Mouse (Mus musculus) MN1 (cell line): ENCODE results near the gene Alg9.

Experiments used
- DNase-seq: peaks from one replicate; pipeline ENCODE4 v3.0.0-alpha.2; 2016; ENCODE audit warnings: low spot score

The Alg9 gene

DNA sequence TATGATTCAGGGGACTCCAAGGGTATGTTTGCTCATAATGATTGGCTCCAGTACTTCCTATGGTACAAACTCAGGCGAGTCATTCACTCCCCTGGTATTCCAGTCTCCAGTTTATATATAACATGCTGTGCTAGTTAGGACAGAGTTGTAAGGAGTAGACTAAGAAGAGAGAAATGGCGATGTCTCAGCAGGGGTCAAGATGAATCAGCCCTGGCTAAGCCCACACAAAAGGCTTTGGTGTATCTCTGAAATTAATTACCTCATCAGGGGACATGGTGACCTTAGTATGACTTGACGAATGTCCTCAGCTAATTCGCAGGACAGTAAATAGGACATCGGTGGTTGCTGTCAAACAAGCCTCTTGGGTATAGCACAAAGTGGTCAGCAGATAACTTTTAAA lies 18.1 kb upstream of the Alg9 start:
- no peak for DNase-seq

DNA sequence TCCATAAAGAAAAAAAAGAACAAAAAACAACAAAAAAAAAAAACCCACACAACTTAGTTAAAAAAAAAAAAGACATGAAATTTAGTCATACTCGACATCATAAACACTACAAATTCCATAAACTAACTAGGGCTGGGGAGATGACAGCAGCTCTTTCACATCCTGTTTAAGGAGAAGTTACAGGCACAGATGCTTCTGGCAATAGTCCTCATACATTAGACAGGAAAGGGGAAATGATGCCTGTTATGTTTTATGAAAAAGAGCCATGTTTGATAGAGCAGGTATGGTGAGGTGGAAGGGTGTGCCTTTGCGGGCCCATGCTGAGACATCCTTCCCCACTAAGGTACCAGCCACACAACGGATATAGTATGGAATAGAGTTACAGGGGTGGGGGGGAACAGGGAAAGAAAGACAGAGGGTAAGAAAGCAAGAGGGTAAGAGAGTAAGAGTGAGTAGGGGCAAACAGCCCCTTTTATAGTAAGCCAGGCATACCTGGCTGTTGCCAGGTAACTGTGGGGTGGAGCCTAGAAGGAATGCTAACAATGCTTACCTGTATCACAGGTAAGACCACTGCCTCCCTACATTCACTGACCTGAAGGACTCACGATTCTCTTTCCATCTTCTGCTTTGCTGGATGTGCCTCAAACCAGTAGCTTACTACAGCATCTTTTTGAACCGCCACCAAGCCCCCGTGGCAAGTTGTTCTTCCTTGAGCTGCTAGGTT lies 13.1 kb upstream of the Alg9 start:
- no peak for DNase-seq

DNA sequence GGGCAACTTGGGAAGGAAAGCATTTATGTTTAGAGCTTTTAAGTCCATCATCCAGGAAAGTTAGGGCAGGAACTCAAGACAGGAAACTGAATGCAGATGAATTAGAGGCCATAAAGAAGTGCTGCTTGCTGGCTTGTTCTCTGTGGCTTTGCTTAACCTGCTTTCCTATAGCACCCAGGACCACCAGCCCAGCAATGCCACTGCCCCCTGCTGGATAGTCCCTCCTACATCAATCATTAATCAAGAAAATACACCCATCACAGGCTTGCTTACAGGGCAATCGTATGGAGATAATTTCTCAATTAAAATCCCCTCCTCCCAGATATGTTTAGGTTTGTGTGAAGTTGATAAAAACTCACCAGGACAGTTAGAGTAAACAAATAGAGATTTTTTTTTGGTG lies 11.5 kb upstream of the Alg9 start:
- peak; percentile 51 for DNase-seq

DNA sequence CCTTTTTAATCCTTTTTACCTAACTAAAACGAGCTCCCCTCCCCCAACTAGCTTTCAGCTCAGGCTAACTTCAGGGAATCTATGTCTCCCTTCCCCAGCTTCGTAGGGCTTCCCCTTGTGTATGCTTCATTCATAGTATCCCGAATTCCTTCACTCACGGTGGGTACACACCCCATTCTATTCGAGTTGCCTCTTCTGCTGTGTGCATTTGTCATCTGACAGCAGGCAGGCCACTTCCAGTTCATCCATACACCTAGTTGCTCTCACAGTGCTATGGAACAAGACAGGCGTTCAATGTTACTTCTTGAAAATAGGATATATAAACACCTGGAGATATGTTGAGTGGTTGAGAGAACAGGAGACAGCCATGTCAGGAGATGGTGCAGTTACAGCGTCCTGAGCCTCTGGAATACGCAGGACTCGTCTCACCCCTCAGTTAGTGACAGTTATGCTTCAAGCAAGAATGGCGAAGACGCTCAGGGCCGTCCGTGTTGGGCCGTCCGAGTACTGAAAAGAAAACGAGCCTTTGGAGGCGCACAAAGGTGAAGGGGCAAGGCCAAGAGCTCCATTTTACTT lies 7.2 kb upstream of the Alg9 start:
- DNase-seq, result no peak

DNA sequence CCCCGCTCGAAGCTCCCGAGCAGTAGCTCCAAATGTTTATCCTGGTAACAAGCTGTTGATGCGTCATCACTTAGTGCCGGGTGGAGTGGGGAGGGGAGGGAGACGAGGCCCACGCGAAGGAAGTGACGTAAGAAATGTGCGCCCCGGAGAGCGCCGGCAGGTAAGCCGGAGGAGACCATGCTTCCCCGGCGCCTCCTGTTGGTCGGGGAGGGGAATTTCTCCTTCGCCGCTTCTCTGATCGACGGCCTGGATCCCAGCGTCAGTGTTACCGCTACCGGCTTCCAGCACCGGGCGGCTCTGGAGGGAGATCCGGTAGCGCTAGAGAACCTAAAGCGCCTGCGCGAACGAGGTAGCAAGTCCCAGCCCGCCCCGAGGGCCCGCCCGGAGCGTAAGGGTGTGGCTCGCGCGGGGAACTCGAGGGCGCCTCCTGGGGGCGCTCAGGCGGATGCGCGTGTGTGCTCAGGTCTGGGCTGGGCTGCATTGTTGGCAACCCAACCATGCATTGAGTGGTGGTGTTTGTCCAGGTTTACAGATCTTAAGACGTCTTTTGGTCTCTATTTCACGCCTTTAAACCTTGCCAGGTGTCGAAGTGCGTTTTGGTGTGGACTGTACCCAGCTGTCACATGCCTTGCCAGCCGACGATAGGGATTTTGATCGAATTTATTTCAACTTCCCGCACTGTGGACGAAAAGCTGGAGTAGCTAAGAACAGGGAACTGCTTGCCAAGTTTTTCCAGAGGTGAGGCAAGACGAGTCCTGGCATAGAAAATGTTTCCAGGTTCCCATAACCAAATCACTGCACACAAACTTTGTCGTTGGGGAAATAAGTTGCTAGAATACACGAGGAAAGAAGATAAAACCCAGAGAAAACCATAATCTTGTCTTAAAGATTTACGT lies 6.5 kb upstream of the Alg9 start, which contains the start of gene Fdxacb1:
Fdxacb1 (plus strand) TSS at position 130 of the 896 bp plus-strand sequence.
- peak; percentile 97 for DNase-seq

DNA sequence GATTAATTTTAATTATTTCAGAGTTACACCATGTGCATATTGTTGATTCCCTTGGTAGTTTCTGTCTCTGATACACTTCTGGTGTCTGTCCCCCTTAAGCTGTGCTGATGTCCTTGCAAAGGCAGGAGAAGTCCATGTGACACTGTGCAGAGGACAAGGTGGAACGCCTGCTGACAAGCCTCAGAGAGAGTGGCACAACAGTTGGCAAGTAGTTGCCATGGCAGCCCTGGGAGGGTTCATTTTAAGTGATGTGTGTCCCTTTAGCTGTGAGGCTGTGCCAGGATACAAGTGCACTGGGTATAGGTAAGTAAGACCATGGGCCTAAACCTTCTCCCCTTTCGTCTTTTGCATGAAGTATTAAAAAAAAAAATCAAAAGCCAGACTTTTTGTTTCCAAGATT lies 4.8 kb upstream of the Alg9 start:
- DNase-seq, result no peak

DNA sequence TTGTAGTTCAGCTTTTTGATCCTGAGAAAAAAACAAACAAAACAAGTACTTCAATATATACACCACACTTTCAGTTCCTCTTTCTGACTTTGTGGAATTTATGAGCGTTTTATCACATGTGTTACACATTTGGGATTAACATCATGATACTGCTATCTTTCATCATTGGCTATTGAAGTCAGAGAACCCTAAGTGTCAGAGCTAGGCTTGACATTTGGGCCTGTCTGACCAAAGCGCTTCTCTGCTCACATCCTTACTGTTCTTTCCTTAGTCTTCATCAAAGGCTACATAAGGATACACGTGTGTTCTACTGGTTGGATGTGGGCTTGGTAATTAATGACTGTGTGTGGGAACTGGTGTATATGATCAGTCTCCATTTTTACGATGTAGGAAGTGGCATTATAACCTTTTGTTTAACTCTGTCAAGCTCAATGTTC lies 775 bp upstream of the Alg9 start:
- no peak for DNase-seq

DNA sequence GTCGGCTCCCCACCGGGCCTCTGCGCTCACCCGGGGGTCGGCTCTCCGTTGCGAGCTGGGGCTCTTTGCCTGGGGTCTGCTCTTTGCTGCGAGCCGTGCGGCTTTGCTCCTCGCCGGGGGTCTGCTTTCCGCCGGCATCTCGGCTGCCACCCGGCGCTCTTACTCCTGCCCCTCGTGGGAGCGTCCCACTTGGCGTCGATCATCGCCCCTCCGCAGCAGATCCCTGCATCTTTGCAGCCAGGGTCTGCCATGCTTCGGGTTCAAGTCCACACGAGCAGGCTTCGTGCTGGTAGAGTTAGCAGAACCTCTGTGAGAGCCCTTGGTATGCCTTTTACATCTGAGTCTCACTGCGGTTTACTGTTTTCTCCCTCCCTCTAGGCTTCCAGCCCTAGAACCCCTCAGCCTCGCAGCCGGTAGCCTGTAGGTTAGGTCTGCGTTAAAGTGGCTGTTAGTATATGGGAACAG lies 875 bp downstream of the Alg9 start:
- no peak for DNase-seq

DNA sequence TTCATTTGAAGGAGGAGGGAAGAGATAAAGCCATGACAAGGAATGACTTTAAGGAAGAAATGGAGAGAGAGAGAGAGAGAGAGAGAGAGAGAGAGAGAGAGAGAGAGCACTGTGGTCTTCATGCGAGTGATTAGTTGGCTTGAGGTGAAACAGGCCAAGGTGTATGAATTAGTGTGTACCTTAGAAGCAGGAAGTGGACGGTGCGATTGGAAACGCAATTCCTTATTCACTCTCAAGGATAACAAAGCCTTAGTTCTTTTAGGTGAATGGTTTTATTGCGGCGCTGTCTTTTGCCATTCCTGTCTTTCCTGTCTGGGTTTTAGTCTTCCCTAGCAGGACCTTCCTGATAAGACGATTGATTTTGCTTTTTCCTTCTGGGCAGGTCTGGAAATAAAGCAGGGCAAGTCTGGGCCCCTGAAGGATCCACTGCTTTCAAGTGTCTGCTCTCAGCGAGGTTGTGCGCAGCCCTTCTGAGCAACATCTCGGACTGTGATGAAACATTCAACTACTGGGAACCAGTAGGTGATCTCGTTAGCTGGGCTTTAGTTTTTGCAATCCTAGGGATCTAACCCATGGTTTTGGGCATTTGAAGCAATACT lies 1.4 kb downstream of the Alg9 start:
- DNase-seq, result no peak

DNA sequence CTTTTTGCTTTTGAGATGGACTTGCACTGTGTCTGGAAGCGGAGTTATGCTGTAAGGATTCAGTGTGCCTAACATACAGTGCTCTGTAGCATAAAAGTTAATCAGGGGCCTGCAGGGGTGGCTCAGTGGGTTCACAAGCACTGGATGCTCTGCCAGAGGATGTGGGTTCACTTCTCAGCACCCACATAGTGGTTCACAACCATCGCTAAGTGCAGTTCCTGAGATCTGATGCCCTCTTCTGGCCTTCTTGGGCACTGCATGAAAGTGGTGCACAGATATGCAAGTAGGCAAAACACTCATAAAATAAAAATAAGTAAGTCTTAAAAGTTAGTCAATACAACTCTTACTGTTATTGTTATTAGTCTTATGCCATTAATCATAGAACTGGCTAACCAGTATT lies 7.3 kb downstream of the Alg9 start:
- no peak for DNase-seq

DNA sequence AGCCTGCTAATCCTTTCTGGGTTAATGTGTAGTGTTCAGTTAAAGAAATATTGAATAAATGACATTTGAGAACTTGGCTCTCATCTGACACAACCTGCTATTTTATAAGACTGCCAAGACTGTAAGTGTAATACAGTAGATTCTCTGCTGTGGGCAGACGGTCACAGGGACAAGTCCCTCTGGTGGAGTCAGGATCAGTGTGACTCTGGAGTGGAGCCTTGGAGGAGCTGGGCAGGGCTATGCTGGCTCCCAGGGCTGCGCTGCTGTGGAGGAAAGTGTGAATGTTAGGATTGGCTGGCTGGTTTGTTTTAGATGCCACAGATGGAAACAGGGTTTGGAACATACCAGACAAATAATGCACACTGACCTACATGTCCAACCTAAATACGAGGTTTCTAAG lies 20.4 kb downstream of the Alg9 start:
- no peak for DNase-seq

DNA sequence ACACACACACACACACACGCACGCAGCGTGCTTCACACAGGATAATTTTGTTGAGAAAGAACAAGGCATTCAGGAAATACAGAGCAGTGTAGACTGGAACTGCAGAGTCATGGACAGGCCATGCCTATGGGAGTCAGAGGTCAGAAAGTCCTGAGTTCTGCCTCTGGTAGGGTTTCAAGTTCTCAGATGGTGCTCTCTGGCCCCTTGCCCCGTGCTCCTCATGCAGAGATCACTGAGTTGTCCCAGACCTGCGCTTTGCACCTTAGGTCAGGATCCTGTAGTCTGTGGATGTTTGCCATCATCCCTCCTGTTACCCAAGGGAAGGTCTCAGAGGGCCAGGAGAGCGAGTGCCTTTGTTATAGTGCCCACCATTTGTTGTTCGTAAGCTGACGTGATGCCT lies 22.0 kb downstream of the Alg9 start:
- DNase-seq, result no peak

DNA sequence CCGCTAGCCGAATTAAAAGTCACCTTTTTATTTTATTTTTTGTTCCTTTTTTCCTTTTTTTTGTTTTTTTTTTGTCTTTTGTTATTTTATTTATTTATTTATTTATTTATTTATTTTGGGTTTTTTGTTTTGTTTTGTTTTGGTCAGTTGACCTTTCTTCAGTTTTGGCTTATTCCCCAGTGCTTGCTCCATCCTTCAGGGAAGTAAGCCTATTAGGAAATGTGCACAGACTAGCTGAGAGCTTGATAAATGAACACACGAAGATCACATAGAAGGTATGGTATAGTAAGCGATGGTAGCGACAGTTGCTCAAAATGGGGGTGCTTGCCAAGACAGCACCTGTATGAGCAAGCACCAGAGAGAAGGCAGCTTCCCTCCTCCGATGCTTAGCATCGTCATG lies 22.8 kb downstream of the Alg9 start:
- DNase-seq, result no peak

DNA sequence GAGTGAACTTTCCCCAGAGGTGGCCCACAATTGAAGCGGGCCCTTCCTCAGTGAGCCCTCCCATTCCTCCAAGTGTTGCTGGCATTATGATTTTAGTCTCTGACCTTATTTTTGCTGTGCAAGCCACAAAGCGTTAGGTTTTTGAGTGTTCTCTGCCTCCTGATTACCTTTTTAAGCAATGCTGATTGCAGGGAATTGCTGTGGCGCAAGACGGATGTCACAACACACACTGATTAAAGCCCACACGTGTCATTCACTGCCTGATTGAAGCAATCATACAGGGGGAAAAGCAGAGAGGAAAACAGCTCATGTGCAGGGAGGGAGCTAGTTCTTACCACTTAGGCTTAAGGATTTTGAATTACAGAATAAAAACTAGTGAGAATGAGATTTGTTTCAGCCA lies 23.5 kb downstream of the Alg9 start:
- no peak for DNase-seq

DNA sequence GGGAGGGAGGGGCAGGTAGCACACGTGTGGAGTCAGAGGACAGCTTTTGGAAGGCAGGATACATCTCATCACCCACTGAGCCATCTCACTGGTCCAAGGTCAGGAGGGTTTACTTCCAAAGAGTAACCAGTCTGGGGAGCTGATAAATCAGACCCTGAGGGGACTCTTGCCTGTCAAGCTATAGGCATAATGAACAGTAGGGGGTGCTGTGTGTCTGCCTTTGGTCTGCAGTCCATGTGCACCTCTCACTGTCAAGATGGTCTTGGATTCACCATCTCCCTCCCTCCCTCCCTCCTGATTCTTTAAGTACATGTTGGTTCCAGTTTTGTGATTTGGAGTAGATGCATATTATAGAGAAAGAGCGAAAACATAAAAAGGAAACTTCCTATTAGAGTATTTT lies 26.2 kb downstream of the Alg9 start:
- DNase-seq, result peak; percentile 57

DNA sequence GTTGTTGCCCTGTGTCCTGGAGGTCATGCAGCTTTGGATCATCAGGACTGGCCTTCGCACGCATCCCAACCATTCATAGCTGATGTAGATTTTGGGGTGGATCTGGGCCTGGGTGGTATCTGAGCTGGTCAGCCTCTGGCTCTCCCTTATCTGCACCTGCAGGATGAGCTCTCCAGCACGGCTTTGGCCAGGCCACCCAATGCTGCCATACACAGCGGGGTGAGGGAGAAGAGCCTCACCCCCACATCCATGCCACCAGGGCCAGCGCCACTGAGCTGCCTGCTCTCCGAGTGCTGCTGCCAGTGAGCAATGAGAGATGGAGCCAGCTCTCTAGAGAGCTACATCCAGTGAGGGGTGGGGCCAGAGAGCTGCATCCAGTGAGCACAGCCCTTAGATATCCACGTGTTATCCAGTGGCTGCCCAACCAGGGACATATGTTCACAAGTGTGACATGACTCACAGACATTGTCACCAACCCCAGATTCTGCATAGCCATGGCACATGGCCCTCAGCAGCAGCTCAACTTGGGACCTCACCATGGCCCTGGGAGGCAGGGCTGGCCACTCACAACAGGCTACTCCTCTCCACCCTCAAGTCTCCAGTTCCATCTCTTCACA lies 28.3 kb downstream of the Alg9 start:
- DNase-seq, result peak; percentile 15

DNA sequence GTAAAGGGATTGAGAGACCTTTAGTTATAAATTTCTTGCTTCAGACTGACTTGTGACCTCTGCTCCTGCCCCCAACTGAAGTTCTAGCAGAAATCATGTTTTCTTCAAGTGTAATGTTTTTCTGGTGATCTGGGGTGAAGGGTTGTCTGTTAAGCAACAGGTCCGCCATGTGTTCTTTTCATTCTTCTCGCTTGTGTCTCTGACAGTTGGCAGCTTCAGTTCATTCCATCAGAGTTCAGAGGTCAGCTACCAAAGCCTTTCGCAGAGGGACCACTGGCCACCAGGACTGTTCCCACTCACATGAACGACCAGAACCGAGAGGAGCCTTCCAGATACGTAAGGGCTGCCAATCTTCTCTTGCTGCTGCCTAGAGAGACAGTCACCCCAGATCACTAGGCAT lies 33.7 kb downstream of the Alg9 start:
- DNase-seq, result no peak

DNA sequence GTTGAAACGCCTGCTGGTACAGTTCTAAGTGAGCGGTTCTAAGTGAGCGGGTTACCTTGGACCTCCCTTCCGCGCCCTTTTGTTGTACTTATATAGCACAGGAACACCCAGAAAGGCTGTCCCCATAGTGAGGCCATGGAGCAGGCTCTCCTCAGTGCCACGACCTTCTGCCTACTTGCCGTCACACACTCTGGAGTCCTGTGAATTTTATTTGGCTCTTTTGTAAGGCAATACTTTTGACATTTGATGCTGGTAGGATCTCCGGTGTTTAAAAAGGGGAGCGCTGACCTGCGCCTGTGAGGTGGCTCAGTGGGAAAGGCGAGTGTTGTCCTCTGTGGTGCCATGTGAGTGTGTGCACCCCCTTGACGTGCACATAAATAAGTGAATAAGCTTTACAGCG lies 34.3 kb downstream of the Alg9 start:
- no peak for DNase-seq

DNA sequence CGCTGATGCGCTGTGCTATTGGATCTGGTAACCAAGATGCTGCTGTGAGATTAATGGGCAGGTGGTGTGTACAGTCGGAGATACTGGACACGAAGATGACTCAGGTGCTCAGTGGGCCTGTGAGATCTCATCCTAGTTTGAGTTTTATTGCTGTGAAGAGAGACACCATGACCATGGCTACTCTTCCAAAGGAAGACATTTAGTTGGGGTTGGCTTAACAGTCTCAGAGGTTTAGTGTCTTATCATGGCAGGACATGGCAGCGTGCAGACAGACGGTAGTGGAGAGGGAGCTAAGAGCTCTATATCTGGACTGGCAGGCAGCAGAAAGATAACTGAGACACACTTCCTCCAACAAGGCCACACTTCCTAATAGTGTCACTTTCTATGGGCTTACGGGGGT lies 36.4 kb downstream of the Alg9 start:
- DNase-seq, result no peak

DNA sequence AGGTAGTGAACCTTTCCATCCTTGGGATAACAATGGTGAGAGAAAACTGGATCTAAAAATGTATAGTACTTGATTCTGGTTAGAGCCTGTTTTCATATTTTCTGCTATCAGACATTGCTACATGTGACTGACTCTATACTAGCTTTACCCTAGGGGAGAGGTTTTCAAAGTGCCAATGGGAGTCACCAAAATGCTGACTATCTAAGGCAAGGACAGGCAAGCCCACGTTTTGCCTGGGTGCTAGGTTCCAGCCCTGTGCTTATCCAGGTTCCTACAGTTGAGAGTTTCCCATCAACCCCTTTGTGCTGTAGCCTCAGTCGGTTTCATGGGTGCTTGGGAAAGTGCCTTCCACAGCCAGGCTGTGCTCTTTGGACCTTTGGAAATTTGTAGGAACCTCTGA lies 36.9 kb downstream of the Alg9 start:
- no peak for DNase-seq

DNA sequence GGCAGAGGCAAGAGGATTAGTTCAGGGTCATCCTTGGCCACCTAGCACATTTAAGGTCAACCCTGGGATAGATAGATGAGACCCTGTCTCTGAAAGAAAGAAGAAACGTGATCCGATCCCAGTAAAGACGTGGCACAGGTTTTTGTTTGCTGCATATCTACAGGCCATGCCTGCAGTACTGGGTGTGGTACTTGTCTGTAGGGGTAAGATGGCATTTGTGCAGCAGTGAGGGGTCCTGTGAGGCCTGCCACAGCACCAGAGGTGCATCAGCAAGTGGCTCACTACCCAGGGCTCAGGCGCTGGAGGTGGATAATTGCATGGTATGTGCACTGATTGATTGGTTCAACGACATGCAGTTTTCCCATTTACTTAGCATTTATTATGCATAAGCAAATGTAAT lies 39.0 kb downstream of the Alg9 start:
- no peak for DNase-seq

DNA sequence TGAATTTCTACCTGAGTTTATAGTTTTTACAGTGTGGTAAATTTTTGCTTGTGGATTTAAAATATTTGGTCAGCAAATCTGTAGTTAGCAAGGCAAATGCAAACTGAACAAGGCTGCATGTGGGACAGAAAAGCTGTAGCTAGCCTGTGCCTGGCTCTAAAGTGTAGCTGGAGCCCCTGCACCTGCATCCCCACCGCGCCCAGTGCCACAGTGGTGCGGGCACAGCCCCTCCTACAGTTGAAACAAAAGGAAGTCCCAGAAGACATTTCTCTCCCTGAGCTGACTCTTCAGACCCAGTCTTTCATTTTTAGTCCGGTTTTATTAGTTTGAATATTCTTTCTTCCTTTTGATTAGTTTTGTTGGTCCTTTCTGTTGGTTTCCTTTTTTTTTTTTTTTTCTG lies 40.8 kb downstream of the Alg9 start:
- DNase-seq, result no peak
